Mouse (Mus musculus) urinary bladder, adult 2 months (tissue): ENCODE measurements around the gene Egln3. TPM values are rescaled to one million over a fixed set of nuclear protein-coding genes. Genes with fewer than 3 reads are reported as not detected.

Experiments
- DNase-seq: peaks from one replicate; pipeline ENCODE4 v3.0.0; 2022; ENCODE audit warnings: low spot score
- polyA plus RNA-seq: library from polyadenylated mRNA; depleted of rRNA; stranded (reverse); fragments of >200 nt; gene quantifications from 2 replicates; pipeline ENCODE4 v1.2.3, GENCODE M21; 2012; rRNA removed

The Egln3 gene
- 37.1 and 41.7 TPM in 2 replicates for polyA plus RNA-seq

DNA sequence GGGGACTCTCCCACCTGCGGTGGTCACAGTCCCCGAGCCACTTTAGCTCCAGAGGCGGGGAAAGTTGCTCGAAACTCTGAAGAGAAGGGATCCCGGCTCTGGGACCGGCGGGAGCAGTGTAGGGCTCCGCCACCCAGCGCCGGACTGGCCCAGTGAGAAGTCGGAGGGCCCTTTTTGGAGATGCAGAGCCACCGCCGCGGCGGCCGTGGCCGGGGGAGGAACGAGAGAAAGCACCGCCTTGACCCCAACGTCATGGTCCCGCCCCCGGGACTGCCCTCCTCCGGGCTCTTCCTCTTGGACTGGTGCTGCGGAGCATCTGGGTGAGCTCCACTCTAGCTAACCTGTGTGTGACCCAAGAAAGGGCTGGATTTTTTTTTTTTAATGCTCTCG lies at the start of gene Egln3:
Gene Egln3 (minus strand): TSS at position 205 of the 390 bp plus-strand sequence.
- DNase-seq, result peak; percentile 89

DNA sequence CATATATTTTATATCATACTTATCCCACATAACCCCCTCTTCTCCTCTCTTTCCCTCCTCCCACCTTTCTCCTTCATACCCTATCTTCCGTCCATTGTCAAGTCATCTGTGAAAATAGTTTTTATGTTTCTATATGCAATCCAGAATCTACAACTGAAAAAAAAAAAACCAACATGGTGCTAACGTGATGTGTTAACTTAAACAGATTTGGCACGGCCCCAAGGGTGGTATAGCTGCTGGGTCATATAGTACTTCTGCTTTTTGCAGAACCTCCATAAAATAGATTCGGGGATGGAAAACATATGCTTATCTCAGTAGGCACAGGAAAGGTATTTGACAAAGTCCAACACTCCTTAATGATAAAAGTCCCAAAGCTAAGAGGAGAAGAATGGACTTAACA lies 49.8 kb upstream of the Egln3 start:
- DNase-seq, result no peak

DNA sequence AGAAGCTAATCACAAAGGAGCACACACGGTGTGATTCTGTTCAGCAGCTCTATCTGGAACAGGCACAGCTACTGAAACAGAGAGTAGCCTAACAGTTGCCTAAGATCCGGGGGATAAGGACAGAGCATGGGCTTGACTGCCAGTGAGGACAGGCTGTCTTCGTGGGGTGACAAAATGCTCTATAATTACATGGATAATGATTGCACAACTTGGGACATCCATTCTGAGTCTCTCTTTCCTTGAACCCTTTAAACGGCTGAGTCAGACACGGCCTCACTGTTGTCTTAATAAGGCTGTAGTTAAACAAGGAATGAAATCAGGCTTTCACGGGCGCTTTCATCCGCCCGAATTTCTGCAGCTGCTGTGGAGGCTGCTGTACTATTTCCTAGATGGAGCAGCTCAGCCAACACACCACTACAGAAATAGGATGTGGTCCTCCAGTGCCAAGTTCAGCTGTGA lies 48.3 kb upstream of the Egln3 start:
- DNase-seq, result no peak

DNA sequence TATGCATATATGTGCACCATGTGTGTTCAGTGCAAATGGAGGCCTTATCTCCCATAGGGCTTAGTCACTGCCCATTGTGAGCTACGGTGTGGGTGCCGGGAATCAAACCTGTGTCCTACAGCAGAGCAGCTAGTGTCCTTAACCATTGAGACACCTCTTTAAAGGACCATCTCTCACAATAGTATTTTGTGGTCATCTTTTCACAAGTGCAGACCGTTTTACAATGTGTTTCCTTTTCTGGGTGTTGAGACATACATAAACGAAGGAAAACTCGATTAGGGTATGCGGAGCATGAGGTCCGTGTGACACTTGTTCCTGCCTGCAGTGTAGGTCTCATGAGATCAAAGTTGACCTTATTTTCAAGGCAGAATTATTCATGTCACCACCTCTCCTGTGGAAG lies 44.2 kb upstream of the Egln3 start:
- no peak for DNase-seq

DNA sequence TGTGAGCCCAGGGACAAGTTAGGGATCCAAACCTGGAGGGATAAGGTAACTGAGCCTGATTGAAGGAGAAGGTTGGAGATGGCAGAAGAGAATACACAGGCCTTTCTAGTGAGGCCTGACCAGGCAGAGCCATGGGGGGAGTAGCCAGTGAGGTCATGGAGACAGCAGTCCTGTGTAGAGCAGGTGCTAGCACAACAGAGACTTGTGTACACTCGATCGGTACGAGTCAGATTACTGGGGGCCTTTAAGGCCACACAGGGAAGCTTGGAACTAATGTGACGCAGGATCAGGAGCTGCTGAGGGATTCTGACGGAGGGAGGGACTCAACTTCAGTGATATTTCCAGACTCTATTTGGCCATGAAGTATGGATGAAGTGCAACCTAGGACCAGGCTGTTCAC lies 39.5 kb upstream of the Egln3 start:
- DNase-seq, result no peak

DNA sequence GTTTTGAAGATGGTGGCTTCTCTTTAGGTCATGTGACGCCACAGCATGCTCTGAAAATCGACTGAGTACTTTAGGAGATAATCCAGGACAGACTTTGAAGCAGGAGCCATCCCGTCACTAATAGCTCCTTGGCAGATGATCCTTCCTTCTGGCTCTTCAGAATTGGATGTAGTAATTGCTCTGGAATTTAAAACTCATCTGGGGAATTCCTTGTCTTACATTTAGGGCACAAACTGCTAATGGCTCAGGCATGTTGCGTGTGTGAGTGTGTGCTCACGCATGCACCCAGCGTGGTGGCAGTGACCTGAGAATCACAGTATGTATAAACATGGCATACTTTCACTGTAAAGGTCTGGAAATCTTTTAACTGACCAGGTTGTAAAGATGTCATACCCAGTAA lies 38.3 kb upstream of the Egln3 start:
- no peak for DNase-seq

DNA sequence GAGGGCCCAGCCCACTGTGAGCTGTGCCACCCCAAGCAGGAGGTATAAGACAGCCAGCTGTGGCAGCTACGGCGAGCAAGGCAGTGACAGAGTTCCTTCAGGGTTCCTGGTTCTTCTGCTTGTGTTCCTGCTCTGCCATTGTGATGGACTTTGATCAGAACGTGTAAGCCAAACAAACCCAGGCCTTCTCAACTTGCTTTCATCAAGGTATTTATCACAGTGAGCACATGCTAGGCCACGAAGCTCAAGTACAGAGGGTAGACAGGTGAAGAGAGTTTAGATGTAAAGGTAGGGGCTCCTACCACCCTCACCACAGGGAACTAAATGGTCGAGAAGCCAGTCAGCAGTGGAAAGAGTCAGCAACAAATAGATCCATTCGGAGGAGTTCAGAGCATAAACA lies 30.1 kb upstream of the Egln3 start:
- no peak for DNase-seq

DNA sequence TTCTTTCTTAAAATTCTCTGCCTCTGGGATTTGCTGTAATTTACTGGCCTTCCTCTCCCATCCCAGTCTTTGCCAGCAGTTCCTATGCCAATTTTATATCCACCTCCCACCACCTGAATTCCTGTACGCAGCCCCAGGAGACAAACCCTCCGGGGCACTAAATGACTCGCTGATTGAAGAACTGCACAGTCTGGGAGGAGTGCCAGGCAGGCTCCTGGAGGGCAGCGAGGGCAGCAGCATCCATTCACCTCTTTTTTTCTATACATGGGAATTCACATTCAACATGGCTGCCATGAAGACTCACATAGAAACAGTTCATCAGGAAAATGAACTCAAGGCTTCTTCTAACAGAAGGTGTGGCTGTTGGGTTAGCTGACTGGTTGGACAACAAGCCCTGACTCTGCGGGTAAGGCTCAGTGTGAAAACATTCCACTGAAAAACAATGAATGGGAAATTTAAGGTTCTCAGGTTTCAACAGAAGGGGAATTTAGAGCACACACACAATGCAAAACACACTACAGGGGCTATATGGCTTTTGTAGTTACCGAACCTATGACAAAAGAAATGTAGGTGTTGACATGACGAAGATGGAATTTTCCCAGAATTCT lies 29.4 kb upstream of the Egln3 start:
- DNase-seq, result no peak

DNA sequence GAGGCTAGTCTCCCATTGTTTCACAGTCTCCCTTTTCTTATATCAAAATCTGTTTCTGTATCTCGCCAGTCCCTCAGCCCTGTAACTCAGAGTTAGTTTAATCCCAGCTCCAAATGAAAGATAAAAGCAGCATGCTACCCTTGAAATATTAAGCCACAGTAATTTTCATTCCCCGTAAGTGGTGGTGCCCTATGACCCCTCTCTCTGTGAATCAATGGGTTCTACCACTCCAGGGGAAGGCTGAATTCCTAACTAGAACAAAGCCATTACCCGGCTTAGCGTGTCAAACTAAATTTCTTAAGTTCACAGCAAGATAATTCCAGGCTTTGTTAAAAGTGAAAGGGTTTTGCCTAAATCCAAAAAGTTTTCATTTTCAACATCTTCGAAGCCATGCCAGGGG lies 28.8 kb upstream of the Egln3 start:
- DNase-seq, result no peak

DNA sequence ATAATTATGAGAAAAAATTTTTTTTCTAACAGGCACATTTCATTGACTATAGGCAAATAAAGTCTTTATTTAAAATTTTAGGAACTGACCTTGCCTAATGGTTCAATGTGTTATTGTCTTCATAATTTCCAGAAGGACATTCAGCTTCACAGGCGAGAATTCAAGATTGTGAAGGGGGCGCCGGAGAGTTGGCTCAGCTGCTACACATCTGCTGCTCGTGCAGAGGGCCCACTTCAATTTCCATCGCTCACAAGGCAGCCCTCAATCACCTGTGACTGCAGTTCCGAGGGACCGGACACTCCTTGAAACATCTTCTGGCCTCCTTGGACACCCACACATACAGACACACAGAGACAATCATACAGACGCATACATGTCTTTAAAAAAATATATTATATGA lies 23.9 kb upstream of the Egln3 start:
- no peak for DNase-seq

DNA sequence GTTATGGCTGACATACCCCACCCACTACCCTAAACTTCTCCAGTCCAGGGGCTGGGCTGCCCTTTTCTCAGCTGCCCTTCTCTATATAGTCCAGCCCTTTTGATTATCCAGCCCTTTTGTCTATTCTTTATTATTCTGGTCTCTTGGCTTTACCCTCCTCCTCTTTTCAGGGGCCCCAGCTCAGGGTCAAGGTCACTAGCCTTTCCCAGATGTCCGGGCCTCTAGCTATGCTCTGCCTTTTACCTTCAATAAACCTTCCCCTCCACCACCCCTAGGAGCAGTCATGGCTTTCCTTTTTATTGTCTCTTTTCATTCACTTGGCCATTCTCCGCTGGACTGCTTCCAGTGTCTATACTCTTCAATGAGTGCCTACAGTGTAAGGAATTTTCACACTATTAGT lies 22.7 kb upstream of the Egln3 start:
- no peak for DNase-seq

DNA sequence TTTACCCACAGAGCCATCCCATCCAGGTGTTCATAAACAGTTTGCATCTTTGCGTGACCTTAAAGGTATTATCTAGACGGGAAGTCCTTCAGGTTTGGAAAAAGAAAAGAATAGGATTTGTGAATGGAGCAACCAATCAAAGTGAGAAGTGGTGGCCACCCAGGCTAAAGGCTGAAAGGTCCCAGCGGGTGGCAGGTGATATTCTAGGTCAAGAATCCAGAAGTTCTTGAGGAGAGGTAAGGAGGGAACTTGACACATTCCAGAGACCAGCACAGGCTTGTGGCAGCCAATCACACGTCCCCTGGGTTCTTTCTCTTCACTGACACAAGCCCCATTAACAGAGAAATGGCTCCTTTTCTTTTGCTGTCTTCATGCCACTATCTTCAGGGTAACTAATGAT lies 21.9 kb upstream of the Egln3 start:
- DNase-seq, result no peak

DNA sequence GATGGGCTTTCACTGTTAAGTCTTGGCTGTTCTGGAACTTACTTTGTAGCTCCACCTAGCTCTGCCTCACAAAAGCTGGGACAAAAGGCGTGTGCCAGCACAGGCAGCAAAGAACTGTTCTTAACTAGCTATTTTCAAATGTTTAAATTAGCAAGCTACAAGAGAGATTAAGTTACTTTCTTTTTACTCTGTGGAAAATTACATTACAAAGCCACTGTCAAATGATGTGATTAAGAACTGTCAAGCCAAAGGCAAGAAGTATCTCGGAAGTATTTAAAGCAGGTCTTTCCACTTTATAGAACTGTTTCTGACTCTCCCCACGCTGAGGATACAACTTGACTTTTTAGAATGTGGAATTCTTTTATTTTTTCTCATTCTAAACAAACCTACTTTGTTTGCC lies 21.4 kb upstream of the Egln3 start:
- DNase-seq, result no peak

DNA sequence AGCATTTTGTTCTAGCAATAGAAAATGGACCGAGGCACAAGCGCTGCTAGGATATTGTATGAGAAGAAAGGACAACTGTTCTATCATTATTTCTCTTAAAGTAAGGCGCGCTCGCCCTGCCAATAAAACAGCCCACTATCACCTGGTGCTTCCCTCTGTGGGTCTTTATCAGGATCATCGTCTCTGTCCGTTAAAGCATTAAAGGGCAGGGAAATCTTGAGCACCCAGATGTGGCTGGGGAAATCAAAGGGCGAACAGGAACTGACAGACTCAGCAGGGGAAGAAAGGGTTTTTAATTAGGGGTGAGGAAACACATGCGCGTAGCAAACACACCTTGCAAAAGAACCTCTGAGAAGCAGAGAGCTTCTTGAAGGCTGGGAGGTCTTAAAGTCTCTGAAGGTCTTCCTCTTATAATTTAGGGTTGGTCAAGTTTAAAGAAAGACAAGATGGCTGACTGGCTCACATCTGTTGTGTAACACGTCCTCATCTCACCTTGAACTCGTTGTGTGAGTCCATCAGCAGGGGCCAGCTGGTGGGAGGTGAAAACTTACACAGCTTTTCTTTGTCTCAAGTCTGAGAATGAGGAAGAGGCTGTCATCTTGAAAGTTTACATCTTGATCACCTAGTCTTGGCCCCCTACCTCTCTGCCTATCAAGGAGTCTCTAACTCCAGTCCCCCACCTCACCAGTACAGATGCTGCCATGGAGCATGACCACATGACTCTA lies 18.5 kb upstream of the Egln3 start:
- DNase-seq, result no peak

DNA sequence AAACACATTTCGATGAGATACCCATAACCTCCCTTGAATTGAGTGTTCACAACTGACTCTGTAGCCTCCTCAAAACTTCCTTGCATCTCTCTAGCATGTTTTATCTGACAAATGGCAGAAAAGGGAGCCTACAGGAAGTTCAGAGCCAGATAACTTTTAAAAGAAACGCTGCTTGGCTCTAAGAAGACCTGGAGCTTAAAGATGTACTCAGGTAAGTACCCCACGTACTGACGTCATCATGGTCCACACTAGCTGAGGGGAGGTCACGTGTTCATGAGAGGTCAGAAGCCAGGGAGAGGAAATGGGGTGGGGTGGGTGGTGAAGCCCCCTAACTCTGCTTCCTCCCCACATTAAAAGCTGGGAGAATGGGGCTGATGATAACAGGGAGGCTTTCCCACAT lies 13.0 kb upstream of the Egln3 start:
- no peak for DNase-seq

DNA sequence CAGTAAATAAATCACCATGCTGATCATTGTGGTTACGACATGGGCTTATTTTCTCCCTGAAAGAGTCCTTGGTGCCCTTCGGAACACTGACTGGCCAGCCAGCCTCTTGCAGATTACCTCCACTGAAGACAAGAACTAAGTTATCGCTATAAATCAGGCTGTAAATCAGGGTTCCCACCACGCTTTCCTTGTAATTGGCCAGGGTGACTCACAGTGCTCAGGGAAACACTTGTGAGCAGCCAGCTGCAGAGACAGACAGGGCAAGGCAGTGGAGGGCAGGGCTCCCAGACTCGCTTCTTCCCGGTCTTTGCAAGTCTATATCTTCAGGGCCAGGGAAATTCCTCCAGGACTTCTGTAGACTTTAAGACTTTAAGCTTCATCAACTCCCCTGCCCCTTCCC lies 10.8 kb upstream of the Egln3 start:
- DNase-seq, result no peak

DNA sequence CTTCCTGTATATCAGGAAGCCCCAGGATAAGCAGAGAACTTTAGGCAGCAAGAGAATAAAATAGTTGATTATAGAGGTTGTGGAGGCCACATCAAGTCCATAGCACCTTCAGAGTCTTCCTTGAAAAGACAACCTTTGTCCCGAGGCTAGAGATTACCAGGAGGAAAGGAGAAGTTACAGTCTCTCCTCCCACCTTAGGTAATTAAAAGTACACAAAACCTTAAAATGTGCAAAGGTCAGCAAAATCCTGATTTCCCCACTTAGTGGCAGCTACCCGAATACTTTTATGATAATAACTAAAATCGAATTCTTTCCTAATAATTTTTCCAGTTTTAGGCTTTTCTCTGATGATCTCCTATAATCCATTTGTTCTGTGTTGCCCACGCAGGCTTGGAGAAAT lies 10.2 kb upstream of the Egln3 start:
- DNase-seq, result no peak

DNA sequence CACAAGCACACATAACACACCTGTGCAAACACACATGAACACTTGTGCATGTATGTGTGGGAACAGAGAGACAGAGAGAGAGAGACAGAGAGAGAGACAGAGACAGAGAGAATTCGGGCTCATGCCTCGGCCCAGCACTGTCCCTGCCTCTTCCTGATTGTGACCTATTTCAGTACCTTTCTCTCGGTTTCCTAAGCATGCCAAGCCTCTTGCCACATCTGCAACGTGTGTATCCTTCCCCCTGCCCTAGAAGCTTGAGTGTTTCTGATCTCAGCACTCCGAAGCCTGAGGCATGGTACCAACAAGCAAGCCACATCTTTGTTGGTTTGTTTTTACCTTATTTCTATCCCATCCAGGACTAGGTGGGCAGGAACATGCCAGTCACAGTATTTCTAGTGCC lies 9.6 kb upstream of the Egln3 start:
- DNase-seq, result no peak

DNA sequence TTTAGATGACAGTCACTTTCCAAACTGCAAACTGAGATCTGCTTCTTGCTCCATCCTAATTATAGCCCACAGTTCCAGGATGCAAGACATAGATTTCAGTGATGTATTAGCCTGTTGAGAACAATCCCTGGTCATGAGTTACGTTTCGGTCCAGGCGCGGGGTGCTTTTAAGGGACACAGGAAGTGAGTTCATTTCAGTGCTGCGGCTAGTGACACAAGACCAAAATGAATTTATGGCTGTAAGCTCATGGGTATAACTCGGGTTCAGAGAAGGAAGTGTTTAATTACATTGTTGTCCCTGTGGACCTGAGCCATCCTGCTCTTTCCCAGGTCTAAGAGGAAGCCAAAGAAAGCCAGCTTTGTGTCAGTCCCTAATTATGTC lies 5.5 kb upstream of the Egln3 start:
- DNase-seq, result no peak

DNA sequence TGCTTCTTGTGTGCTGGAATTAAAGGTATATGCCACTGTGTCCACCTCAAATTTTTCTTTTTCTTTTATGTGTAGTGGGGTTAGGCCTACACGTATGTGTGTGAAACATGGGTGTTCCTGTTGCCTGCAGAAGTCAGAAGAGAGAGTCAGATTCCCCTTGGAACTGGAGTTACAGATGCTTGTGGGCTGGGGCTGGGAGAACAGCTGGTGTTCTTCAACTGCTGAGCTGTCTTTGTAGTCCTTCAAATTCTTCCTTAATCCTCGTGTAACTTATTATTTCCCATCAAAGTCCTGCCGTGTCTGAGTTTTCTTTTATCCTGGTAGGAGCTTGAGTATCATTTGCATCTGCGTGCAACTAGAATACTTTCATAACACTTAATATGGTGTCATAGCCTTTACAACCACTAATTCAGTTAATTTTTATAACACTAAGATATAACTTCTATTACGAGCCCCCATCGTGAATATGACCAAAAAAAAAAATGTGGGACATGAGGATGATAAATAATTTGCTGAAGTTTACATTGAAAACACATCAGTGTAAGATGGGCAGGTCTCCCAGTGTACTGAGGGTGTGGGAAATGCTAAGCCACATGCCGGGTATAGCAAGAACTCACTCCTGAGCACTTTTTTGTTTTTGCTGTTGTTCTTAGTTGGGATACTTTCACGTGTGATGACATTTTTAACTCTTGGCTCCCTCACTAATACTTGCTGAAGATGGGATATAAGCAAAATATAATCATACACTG lies 4.9 kb upstream of the Egln3 start:
- DNase-seq, result no peak

DNA sequence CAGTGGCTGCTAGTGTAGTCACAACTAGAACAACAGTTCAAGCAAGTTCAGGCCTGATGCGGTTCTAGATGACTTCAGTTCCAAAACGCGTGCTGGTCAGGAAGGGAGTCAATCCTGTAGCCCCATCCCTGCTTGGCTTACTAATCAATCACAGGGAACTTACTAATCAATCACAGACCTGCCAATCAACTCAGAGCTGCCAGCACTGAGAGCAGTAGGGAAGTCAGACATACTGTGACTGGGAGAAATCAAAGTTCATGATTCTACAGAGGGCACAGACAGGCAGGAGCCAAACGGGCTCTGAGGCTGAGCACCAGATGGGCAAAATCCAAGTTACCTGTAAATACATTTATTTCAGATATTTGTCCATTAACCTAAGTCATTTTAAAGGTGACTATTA lies 2.1 kb upstream of the Egln3 start:
- DNase-seq, result no peak

DNA sequence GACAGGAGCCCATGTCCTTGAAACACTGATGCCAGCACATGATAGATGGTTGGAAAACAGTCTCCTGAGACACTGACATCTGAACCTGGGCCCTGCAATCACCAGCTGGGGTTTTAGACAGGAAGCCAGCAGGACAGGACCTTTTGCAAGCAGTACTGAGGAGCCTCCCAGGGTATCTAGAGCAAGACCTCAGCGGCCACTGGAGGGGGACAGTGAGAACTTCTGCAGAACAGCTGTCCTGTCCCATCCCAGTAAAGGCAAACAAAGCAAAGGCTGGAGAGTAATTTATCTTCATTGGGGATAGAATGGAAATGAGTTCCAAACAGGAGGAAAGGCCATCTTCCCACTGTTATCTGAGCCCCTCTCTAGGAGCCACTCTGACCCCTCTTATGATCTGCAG lies 1.5 kb upstream of the Egln3 start:
- DNase-seq, result no peak
